Mouse (Mus musculus) lung, postnatal 0 days (tissue): ENCODE results near the gene Gm20388.

Experiments
- CTCF ChIP-seq: IDR thresholded peaks from 2 replicates; pipeline ENCODE4 v1.5.1; 2016; ENCODE audit warnings: antibody characterized with exemption, mild to moderate bottlenecking
- EP300 ChIP-seq: IDR thresholded peaks from 2 replicates; pipeline ENCODE4 v1.6.1; 2016; ENCODE audit warnings: antibody characterized with exemption, mild to moderate bottlenecking, control low read depth

- TF ChIP-seq CTCF (no peak), EP300 (no peak)
These were observed 4049.4 kb downstream of the Gm20388 start for GRCm38 (mm10) chr8:123960056-123960455.
